Mouse (Mus musculus) liver, embryonic 13.5 days (tissue): ENCODE measurements around the gene Klkb1. TPM values are rescaled to one million over a fixed set of nuclear protein-coding genes. Genes with fewer than 3 reads are reported as not detected.

Experiments used
- ATAC-seq: fragments of 200-750 bp; cut with Nextera tagmentation; 2 replicates; pipeline ENCODE4 v1.8.0; 2017; ENCODE audit warnings: low read depth, mild to moderate bottlenecking, moderate number of reproducible peaks, moderate library complexity
- DNase-seq: peaks from one replicate; pipeline ENCODE4 v3.0.0; 2022
- H3K27ac ChIP-seq: fragments of 300-500 bp; sonication (generic); 2 replicates; pipeline ENCODE4 v1.5.1; 2015; ENCODE audit warnings: moderate library complexity, mild to moderate bottlenecking, inconsistent platforms
- H3K27me3 ChIP-seq: fragments of 300-500 bp; sonication (generic); 2 replicates; pipeline ENCODE4 v1.6.1; 2015; ENCODE audit warnings: mild to moderate bottlenecking, inconsistent platforms
- H3K36me3 ChIP-seq: fragments of 300-500 bp; sonication (generic); 2 replicates; pipeline ENCODE4 v1.6.1; 2015; ENCODE audit warnings: mild to moderate bottlenecking, inconsistent platforms
- H3K4me1 ChIP-seq: fragments of 300-500 bp; sonication (generic); replicated peaks from 2 replicates; pipeline ENCODE4 v1.6.1; 2015; ENCODE audit warnings: inconsistent platforms
- H3K4me2 ChIP-seq: fragments of 300-500 bp; sonication (generic); 2 replicates; pipeline ENCODE4 v1.6.1; 2015; ENCODE audit warnings: inconsistent platforms, mild to moderate bottlenecking, moderate library complexity
- H3K4me3 ChIP-seq: fragments of 300-500 bp; sonication (generic); replicated peaks from 2 replicates; pipeline ENCODE4 v1.5.1; 2015; ENCODE audit warnings: mild to moderate bottlenecking, inconsistent platforms
- H3K9ac ChIP-seq: fragments of 300-500 bp; sonication (generic); 2 replicates; pipeline ENCODE4 v1.6.1; 2015; ENCODE audit warnings: mild to moderate bottlenecking, inconsistent platforms
- H3K9me3 ChIP-seq: fragments of 300-500 bp; sonication (generic); replicated peaks from 2 replicates; pipeline ENCODE4 v1.6.1; 2016; ENCODE audit warnings: inconsistent platforms
- WGBS: fragments of 180-500 bp; shearing (Covaris S2); methylation state at CpG from one replicate; pipeline ENCODE4 v1.1.7; 2015; ENCODE audit not compliant: insufficient replicate concordance; 5-methylcytosine and 5-hydroxymethylcytosine counted together
- polyA plus RNA-seq: library from polyadenylated mRNA; unstranded; fragments of >200 nt; fragmentation: Nextera tagmentation; extraction: Ambion mirVana; gene quantifications from 2 replicates; pipeline ENCODE4 v1.2.1, GENCODE M21; 2015

Klkb1 gene
- polyA plus RNA-seq, 1 experiment from 2014 or later, result 2.2 TPM

DNA sequence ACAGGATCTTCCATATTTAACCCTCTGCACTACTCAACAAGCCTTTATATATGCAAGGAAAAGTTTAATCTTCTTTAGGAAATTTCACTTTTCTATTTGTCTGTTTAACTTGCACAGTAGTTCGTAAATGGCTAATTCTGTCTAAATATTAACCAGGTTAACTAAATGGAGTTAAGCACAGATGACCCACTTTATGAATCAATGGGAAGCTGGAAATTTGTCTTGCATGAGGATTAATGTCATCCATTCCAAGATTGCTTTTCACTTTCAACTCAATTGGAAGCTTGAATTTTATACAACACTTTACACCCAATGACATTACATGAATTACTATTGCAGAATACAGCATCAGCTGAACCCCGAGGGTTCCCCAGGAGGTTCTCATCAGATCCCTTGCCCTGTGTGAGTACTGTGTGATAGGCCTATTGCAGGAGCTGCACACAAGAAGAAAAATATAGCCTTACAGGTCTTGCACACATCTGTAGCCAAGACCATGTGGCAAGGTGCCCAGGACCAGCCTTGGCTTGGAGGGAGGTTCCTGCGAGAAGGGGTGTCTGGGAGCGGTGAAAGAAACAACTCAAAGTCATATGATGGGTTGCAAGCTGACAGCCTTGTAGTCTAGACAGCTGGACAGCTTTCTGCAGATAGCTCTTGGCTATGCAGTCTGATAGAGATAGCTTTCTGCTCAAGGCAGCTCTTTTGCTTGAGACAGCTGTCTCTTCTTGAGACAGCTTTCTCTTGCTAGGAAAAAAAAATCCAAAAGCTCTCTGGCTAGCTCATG is 26.9 kb downstream of the Klkb1 start:
- Histone ChIP-seq H3K4me2 (no peak overlapping the region), H3K9ac (no peak overlapping the region), H3K27me3 (no peaks in the 10 kb centered on the region), H3K36me3 (no peaks in the 10 kb centered on the region), H3K4me1 (peaks cover 7% of the 10 kb centered on the region; the same call in 1 of the 2 replicates), H3K27ac (no peak overlapping the region), H3K9me3 (no peaks in the 10 kb centered on the region; the same call in 1 of the 2 replicates), H3K4me3 (no peak overlapping the region)
- no peak for DNase-seq
- WGBS, result 63% methylated on average over 4 of the region's 4 CpGs
- ATAC-seq, result no peak

DNA sequence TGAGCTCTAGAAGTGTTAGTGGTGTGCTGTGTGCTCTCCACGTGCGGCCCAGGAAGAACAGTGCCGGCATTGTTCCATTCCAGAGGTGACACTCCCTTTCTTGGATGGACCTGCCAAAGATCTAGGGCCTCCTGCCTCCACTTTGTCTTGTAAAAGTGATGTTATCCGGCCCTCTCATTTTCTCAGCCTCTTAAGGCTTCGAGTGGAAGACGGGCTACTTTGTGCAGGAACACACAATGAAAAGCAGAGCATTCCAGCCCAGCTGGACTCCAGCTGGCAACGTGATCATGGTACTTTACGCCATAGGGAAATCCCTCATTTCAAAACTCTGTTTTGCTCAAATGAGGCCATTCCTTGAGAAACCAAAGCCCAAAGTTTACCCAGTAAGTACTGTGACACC is 27.7 kb downstream of the Klkb1 start:
- Histone ChIP-seq H3K4me1 (peaks cover 7% of the 10 kb centered on the region; the same call in 1 of the 2 replicates), H3K36me3 (no peaks in the 10 kb centered on the region), H3K27ac (no peak overlapping the region), H3K4me2 (no peak overlapping the region), H3K27me3 (no peaks in the 10 kb centered on the region), H3K9ac (no peak overlapping the region), H3K9me3 (no peaks in the 10 kb centered on the region; the same call in 1 of the 2 replicates), H3K4me3 (no peak overlapping the region)
- ATAC-seq, result no peak
- no peak for DNase-seq
- WGBS, result 68% methylated on average over 8 of the region's 8 CpGs

- no peak overlapping the region for H3K4me3 ChIP-seq
- 44% methylated on average over 4 of the region's 4 CpGs for WGBS
- H3K9ac ChIP-seq, result no peak overlapping the region
- H3K4me1 ChIP-seq, result peaks cover 7% of the 10 kb centered on the region; the same call in 1 of the 2 replicates
- H3K9me3 ChIP-seq, result no peaks in the 10 kb centered on the region; the same call in 1 of the 2 replicates
- H3K27ac ChIP-seq, result no peak overlapping the region
- H3K4me2 ChIP-seq, result no peak overlapping the region
- no peaks in the 10 kb centered on the region for H3K36me3 ChIP-seq
- no peaks in the 10 kb centered on the region for H3K27me3 ChIP-seq
- peak; percentile 71 for ATAC-seq
- no peak for DNase-seq
Measured at GRCm38 (mm10) chr8:45264918-45265317, 29.7 kb downstream of the Klkb1 start.

- peaks cover 4% of the 10 kb centered on the region; the same call in 1 of the 2 replicates for H3K4me1 ChIP-seq
- H3K4me3 ChIP-seq, result no peak overlapping the region
- H3K27me3 ChIP-seq, result no peaks in the 10 kb centered on the region
- no peak overlapping the region for H3K27ac ChIP-seq
- 46% methylated on average over 3 of the region's 3 CpGs for WGBS
- ATAC-seq (no peak), DNase-seq (no peak)
- no peaks in the 10 kb centered on the region for H3K36me3 ChIP-seq
- H3K9me3 ChIP-seq, result no peaks in the 10 kb centered on the region; the same call in 1 of the 2 replicates
- no peak overlapping the region for H3K4me2 ChIP-seq
- H3K9ac ChIP-seq, result no peak overlapping the region
Measured at GRCm38 (mm10) chr8:45262851-45263250, 31.8 kb downstream of the Klkb1 start.

- WGBS, result 55% methylated on average over 10 of the region's 10 CpGs
- ATAC-seq (peak; percentile 57), DNase-seq (no peak)
- 0 out of 2 replicates have a peak within 1 kb of the TSS, but pooled peaks have one; percentile 11 for H3K4me2 ChIP-seq
- H3K9ac ChIP-seq, result no peak within 1 kb of the TSS
- peak within 1 kb of the TSS; percentile 64 for H3K27ac ChIP-seq
- no peaks in the 10 kb centered on the region for H3K27me3 ChIP-seq
- peaks cover 3% of the 10 kb centered on the region; the same call in 1 of the 2 replicates for H3K4me1 ChIP-seq
- H3K4me3 ChIP-seq, result 0 out of 2 replicates have a peak within 1 kb of the TSS, but pooled peaks have one; percentile 6
- H3K36me3 ChIP-seq, result no peaks in the 10 kb centered on the region
- no peaks in the 10 kb centered on the region; the same call in 1 of the 2 replicates for H3K9me3 ChIP-seq
Measured at GRCm38 (mm10) chr8:45261920-45262319, 32.7 kb downstream of the Klkb1 start, which contains the start of gene F11. Gene F11 (minus strand): TSS chr8:45262031.

DNA sequence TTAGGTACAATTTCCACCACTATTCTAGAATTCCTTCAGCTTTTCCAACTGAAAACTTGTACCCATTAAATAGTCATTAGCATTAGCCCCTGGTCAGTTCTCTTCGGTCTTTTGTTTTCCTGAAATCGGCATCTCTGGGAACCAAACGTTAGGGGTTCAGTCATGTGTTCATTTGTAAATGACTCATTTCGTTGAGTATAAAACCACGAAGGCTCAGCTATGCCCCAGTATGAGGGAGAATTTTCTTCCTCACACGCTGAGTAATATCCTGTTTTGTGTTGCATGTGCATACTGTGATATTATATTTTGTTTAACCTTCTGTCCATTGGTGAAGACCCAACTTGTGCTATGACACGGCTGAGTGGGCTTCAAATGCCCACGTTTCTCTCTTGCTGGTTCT is 36.2 kb downstream of the Klkb1 start:
- Histone ChIP-seq H3K9ac (no peak overlapping the region), H3K9me3 (no peaks in the 10 kb centered on the region; the same call in 1 of the 2 replicates), H3K4me1 (no peaks in the 10 kb centered on the region), H3K4me3 (no peak overlapping the region), H3K36me3 (no peaks in the 10 kb centered on the region), H3K4me2 (no peak overlapping the region), H3K27ac (no peak overlapping the region), H3K27me3 (no peaks in the 10 kb centered on the region)
- WGBS, result 68% methylated on average over 8 of the region's 8 CpGs
- DNase-seq (no peak), ATAC-seq (no peak)

GRCm38 (mm10) chr8:45255040-45255439 is 39.6 kb downstream of the Klkb1 start:
- Histone ChIP-seq H3K9me3 (no peaks in the 10 kb centered on the region; the same call in 1 of the 2 replicates), H3K36me3 (no peaks in the 10 kb centered on the region), H3K27ac (no peak overlapping the region), H3K4me3 (no peak overlapping the region), H3K4me2 (no peak overlapping the region), H3K9ac (no peak overlapping the region), H3K4me1 (no peaks in the 10 kb centered on the region), H3K27me3 (no peaks in the 10 kb centered on the region)
- 77% methylated on average over 12 of the region's 12 CpGs for WGBS
- ATAC-seq, result no peak
- no peak for DNase-seq

DNA sequence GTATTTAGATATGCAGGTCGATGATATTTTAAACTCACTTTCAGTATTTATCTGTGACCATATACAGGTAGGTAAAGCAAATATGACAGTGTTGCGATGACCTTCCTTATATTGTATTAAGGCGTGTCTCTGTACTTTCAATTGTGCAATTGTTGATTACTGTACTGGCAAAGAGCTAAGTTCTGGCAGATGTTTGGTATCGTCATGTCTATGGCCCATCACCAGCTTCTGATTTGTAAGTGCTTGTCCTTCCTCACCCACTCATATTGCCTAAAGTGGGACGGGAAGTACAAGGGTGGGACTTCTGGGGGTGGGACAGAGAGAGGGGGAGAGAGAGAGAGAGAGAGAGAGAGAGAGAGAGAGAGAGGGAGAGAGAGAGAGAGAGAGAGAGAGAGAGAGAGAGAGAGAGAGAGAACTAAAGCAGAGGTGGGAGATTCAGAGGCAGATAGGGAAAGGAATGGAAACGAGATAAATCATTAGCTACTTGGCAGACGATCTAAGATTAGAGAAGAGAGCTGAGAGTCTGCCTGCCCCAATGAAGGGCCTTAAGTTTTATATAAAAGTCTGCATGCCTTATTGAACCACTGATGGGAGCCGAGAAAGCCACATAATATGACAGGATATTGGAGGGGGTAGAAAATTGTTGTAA is 40.3 kb downstream of the Klkb1 start:
- Histone ChIP-seq H3K4me2 (no peak overlapping the region), H3K9ac (no peak overlapping the region), H3K27ac (no peak overlapping the region), H3K4me3 (no peak overlapping the region), H3K27me3 (no peaks in the 10 kb centered on the region), H3K4me1 (no peaks in the 10 kb centered on the region), H3K36me3 (no peaks in the 10 kb centered on the region), H3K9me3 (no peaks in the 10 kb centered on the region; the same call in 1 of the 2 replicates)
- ATAC-seq, result no peak
- WGBS, result 57% methylated on average over 8 of the region's 8 CpGs
- DNase-seq, result no peak

DNA sequence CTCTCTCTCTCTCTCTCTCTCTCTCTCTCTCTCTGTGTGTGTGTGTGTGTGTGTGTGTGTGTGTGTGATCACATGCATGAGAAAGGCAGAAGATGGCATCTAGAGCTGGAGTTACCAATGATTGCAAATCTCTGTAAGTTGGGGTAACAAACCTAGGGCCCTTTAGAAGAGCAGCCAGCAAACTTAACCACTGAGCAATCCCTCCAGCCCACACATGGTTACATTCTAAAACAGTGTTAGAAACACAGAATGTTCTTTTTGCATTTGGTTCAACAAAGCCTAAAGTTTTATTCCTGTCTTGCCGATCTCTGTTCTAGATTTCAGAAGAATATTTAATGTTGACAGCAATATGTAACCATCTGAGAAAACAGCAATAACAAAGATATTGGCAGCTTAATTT is 41.1 kb downstream of the Klkb1 start:
- no peak for DNase-seq
- H3K36me3 ChIP-seq, result no peaks in the 10 kb centered on the region
- H3K4me1 ChIP-seq, result no peaks in the 10 kb centered on the region
- no peaks in the 10 kb centered on the region for H3K9me3 ChIP-seq
- H3K9ac ChIP-seq, result no peak overlapping the region
- ATAC-seq, result no peak
- H3K4me2 ChIP-seq, result no peak overlapping the region
- no peaks in the 10 kb centered on the region for H3K27me3 ChIP-seq
- H3K27ac ChIP-seq, result no peak overlapping the region
- no peak overlapping the region for H3K4me3 ChIP-seq
- WGBS, result 77% methylated on average over 1 of the region's 1 CpGs

DNA sequence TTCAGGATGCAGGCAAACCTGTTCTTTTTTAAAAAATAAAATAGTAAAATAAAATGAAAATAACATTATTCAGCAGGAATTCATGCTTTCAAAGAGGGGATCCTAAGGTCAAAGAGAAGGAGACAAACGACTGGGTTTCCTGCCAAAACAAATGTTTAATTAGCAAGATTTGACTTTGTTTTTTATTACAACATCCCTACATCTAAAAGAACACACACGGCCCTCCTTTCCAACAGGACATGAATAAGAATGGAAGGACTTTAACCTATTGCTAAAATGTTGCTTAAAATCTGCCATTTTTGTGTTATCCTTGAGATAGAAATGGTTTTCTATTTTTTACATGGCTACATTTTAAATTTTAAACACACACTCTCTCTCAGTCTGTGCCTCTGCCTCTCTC is 41.5 kb downstream of the Klkb1 start:
- no peak overlapping the region for H3K4me2 ChIP-seq
- H3K27me3 ChIP-seq, result no peaks in the 10 kb centered on the region
- no peak overlapping the region for H3K9ac ChIP-seq
- H3K9me3 ChIP-seq, result no peaks in the 10 kb centered on the region
- H3K36me3 ChIP-seq, result no peaks in the 10 kb centered on the region
- H3K27ac ChIP-seq, result no peak overlapping the region
- no peaks in the 10 kb centered on the region for H3K4me1 ChIP-seq
- DNase-seq (no peak), ATAC-seq (no peak)
- 33% methylated on average over 2 of the region's 2 CpGs for WGBS
- no peak overlapping the region for H3K4me3 ChIP-seq

- Histone ChIP-seq H3K4me2 (no peak overlapping the region), H3K4me1 (no peaks in the 10 kb centered on the region), H3K9ac (no peak overlapping the region), H3K27ac (no peak overlapping the region), H3K9me3 (no peaks in the 10 kb centered on the region), H3K27me3 (no peaks in the 10 kb centered on the region), H3K36me3 (no peaks in the 10 kb centered on the region), H3K4me3 (no peak overlapping the region)
- WGBS, result 62% methylated on average over 7 of the region's 7 CpGs
- DNase-seq (no peak), ATAC-seq (no peak)
Measured at GRCm38 (mm10) chr8:45246307-45246706, 48.4 kb downstream of the Klkb1 start.
